Mouse (Mus musculus): ENCODE results near the gene Saa4. TPM values are rescaled to one million over a fixed set of nuclear protein-coding genes. Genes with fewer than 3 reads are reported as not detected.
"Not testable (repeated sequence)": the region's sequence is repeated elsewhere in the genome, so short reads cannot be mapped to it uniquely, and the experiment has no call there.

Saa4 gene
- total RNA-seq (2015; ENCODE audit: low replicate concordance) (not detected in 2 replicates), total RNA-seq (2017; ENCODE audit: low replicate concordance) (not detected in 2 replicates)

DNA sequence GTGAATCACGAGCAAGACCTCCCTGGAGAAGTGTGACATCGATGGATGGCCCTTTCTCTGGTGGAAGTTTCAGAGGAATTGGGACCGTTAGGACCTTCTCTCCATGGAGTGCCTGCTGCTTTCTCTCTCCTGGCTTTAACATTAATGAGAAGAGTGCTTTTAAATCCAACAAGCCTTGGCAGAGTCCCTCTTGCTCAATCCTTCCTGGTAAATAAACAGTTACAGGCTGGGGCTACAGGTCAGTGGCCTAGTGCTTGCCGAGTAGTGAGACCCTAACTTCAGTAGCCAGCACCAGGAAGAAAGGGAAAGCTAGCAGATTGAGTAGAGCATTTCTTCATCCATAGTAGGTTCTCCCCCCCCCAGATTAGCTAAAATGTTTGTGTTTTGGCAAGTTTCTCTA is at the start of gene Saa4:
Gene Saa4 (minus strand): TSS at position 146 of the 400 bp plus-strand sequence.
- ATAC-seq (replicated peaks; ENCODE audit: low FRiP score, poor library complexity, severe bottlenecking), result no peak

DNA sequence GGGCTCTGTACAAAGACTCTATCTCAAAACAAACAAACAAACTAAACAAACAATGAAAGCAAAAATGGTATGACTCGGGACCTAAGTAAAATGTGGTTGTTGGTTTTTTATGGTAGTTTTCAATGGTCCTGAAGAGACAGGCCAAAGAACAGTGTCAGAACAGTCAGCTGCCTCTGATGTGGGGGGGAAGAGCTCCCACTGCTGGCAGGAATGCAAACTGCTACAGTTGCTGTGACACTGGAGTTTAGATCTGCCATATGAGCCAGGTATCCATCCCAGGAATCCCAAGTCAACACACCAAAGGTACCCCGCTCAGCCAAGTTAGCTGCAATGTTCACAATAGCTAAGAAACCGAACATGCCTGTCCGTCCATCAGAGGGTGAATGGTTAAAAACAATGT is 38.3 kb upstream of the Saa4 start:
- ATAC-seq (replicated peaks; ENCODE audit: low FRiP score, poor library complexity, severe bottlenecking), result no peak; the same call in 1 of the 2 replicates

DNA sequence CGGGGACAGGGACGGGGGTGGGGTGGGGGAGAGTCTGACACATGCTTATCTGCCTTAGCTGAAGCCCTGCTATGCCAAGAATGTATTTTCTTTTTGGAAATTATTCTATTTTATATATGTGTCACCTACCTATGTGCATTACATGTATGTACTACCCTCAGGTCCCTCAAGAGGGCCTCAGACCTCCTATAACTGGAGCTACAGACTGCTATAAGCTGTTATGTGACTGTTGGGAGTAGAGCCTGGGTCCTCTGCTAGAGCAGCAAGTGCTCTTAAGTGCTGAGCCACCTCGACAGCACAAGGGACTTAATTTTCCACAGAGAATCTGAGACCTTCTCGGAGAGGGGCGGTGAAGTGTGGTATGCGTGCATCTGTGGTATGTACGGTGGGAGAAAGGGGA is 36.0 kb upstream of the Saa4 start:
- ATAC-seq (replicated peaks; ENCODE audit: low FRiP score, poor library complexity, severe bottlenecking), result no peak

DNA sequence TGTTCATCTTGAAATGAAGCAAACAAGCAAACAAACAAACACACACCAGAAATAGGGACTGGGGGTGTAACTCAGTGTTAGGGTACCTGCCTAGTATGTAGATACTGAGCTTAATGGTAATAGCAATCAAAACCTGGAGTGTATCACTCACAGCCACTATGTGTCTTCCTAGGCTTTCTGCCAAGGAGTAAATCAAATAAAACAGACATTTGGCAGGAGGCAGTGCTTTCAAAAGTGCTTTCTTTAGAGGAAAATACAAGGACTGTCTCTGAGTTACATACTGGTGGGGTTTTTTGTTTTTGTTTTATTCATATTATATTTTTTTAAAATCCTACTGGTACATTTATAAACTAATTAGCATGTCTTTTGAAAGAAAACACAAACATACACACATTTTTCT is 35.0 kb upstream of the Saa4 start:
- ATAC-seq (replicated peaks; ENCODE audit: low FRiP score, poor library complexity, severe bottlenecking), result no peak

DNA sequence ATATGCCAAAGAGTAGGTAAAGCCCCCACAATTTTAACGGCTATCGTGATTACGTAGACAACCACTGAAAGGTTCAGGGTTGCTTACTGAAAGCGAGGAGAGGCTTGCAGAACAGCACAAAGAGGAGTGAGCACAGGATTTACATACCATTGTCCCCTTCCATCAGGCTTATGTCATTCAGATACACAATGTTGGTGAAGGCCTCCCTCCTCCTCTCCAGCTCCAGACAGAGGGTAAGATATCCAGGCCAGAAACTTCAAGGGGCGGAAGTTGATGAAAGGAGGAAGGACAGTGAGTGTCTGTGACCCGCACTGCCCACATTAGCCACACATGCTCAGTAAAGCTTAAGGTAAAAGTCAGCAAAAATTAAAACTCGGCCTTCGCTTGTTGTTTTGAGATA is 32.3 kb upstream of the Saa4 start:
- ATAC-seq (replicated peaks; ENCODE audit: low FRiP score, poor library complexity, severe bottlenecking), result no peak

DNA sequence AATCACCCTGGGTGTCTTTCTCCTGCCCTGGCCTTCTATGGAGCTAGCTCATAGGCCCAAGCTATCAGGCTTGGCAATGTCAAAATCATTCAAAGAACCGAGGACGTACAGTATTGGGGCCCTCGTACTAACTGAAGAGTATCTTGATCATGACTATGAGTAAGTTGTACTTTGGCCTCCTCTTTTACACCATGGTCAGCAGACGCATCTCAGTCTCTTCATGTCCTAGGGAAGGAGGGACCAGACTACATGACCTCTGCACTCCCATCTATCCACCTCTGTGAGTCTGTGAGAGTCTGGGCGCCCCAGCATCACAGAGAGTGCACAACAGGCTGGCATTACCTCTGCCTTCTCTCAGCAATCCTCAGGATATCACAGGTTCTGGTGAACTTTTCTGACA is 30.2 kb upstream of the Saa4 start:
- no peak for ATAC-seq (replicated peaks; ENCODE audit: low FRiP score, poor library complexity, severe bottlenecking)

DNA sequence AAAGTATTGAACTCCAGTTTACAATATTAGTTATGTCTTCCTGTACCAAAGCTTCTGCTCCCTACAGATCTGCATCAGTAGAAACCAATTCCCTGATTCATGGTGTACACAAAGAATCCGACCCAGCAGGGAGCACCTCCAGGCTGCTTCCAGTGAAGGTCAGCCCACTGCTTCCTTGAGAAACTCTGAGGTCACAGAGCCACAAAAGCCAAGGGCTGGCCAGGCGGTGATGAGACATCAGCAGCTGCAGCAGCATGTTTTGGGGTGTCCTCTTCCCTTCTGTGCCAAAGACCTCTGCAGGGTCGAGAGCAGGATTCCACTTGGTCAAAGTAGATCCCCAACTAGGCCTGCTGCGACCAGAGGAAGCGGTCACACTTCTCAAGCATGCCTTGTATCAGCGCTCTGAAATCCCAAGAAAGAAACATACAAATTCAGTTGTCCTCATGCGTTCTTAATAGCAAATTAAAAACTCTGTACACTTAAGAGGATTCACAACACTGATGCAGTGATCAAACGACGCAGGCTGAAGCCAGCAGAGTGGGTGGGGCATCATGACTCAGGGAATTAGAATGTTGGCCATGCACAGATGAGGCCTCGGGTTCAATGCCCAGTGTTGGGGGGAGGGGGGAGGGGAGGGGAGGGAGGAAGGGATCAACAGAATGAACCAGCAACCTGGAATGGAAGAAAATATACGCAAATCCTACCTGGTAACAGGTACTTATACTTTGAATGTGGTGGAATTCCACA is 28.8 kb upstream of the Saa4 start:
- ATAC-seq (replicated peaks; ENCODE audit: low FRiP score, poor library complexity, severe bottlenecking), result no peak

DNA sequence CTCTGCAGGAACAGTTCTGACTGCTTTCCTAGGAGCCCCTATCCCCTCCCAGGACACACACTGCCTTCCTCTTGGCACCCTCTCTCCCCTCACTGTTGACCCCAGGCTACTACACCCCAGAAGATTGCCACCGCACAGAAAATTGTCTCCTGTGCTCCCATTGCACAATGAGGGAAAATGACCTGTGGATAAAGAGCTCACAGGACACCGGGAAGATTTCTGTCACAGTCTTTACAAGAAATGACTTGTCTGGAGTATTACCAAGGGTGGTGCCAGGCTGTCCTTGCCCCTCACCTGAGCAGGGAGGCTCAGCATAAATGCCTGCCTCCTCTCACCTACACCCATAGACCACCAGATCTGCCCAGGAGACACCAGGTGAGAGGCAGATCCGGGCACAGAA is 19.1 kb upstream of the Saa4 start, which contains the start of gene Saa2:
Gene Saa2 (plus strand): TSS at position 301 of the 400 bp plus-strand sequence.
- ATAC-seq (replicated peaks; ENCODE audit: low FRiP score, poor library complexity, severe bottlenecking), result no peak

DNA sequence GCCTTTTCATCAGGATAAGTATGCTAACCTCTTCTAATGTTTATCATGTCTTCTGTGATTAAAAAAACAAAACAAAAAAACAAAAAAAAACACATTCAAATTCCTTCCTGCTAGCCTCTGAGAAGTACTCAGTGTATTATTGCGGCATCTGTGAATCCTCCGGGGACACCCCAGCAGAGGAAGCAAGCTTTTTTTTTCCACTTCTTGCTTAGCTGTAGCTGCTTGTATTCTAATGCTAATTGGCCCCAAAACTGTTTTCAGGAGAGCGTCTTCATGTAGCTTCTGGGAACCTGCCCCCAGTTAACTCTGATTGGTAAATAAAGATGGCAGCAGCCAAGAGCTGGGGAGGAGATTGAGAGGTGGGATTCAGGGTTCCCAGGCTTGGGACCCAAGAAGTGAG is 16.1 kb upstream of the Saa4 start:
- no peak for ATAC-seq (replicated peaks; ENCODE audit: low FRiP score, poor library complexity, severe bottlenecking)

DNA sequence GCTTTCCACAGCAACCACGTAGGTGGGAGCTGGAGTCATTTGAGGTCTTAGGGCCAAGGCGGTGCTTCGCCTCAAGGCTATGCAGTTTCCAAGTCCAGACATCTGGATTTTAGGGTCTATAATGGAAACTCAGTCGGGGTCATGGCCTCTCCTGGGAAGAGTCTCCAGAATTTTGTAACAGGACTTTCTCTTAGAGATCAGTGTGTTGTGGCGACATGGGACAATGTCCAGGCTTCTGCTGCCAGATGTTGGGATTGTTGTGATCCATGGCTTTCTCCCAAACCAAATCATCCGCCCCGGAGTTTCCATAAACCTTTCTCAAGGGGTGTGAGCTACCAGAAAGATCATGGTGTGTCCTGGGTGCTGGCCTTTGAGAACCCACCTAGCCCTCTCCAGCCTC is 14.0 kb upstream of the Saa4 start:
- ATAC-seq (replicated peaks; ENCODE audit: low FRiP score, poor library complexity, severe bottlenecking), result no peak

DNA sequence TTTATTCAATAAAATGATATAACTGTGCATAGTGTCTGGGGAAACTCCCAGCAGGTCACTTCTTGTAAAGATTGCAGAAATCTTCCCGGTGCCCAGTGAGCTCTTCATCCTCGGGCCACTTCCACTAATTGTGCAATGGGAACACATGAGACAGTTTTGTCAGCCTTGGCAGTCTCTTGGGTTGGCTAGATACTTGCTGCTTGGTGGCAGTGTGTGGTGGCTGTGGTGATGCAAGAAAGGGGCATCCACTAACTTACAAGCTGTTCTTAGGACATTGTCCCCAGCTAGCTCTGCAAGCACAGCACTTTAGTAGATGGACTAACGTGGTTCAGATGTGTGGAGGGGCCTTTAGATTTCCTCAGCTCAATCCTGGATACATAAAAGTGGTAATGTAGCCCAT is 13.4 kb upstream of the Saa4 start:
- no peak for ATAC-seq (replicated peaks; ENCODE audit: low FRiP score, poor library complexity, severe bottlenecking)

DNA sequence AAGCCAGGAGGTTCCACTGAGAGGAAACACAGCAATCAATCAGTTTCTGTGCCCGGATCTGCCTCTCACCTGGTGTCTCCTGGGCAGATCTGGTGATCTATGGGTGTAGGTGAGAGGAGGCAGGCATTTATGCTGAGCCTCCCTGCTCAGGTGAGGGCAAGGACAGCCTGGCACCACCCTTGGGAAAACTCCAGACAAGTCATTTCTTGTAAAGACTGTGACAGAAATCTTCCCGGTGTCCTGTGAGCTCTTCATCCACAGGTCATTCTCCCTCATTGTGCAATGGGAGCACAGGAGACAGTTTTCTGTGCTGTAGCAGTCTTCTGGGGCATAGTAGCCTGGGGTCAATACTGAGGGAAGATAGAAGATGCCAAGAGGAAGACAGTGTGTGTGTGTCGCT is 10.5 kb upstream of the Saa4 start, which contains the start of gene Saa1:
Gene Saa1 (minus strand): TSS at position 101 of the 400 bp plus-strand sequence.
- not testable (repeated sequence) for ATAC-seq (replicated peaks; ENCODE audit: low FRiP score, poor library complexity, severe bottlenecking)

DNA sequence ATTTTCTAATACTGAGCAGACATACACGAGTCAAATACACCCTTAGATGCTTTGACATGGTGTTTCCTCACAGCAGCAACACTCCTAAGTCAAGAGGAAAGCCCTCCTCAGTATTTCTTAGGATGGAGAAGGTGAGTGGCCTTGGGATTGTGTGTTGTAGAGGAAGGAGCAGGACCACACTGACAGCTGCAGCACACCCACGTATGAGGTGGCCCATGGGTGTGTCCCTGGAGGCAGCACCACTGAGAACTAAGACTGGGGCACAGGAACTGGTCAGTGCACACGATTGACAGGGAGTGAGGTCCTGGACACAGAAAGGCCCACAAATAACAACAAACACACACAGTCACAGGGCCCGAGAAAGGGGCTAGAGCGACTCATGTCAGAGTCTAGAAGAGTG is 7.6 kb upstream of the Saa4 start:
- ATAC-seq (replicated peaks; ENCODE audit: low FRiP score, poor library complexity, severe bottlenecking), result not testable (repeated sequence)

DNA sequence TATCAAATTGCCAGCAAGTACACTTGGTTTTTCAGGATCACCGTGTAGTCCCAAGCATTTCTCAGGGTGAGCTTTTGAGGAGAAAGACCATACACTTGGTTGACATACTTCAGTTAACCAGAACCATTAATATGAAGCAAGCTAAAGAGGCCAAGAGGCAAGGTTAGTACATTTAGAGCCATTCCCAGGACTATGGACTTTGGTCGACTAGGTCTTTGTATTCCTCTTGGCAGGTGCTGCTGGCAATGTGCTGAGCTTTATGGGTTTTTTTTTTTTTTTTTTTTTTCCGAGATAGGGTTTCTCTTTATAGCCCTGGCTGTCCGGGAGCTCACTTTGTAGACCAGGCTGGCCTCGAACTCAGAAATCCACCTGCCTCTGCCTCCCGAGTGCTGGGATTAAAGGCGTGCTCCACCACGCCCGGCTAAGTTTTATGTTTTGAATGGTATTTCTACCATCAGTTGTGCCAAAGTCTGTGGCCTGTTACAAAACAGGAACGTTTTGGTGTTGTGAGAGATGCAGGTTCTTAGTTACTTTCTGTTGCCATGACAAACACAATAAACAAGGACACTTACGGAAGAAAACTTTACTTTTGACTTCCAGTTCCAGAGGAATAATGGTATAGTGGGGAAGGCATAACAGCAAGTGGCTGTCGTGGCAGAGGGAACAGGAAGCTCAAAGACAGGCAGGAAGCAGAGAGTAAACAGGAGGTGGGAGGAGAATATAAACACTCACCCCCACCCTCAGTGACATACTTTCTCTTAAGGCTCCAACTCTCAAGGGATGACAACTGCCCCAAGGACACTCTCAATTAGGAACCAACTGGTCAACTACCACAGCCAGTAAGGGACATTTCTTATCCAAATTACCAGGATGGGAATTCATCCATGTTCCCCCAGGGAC is 6.4 kb upstream of the Saa4 start:
- no peak for ATAC-seq (replicated peaks; ENCODE audit: low FRiP score, poor library complexity, severe bottlenecking)

DNA sequence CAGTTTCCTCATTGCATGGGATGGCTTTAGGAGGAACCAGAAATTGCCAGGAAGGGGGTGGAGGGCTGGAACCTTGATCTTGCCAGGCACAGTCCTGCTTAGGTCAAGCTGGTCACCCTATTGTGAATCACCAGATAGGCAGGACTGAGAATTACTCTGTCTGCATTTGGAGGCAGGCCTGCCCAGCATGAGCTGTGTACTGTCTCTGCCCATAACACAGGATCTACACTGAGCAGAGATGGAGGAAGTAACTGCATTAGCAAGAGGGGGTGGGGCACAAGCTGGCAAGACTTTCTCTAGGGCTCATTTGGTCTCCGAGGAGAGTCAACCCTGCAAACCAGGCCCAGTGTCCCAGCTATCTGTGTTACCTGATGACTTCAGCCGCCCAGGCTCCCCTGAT is 2.6 kb upstream of the Saa4 start:
- ATAC-seq (replicated peaks; ENCODE audit: low FRiP score, poor library complexity, severe bottlenecking), result no peak

DNA sequence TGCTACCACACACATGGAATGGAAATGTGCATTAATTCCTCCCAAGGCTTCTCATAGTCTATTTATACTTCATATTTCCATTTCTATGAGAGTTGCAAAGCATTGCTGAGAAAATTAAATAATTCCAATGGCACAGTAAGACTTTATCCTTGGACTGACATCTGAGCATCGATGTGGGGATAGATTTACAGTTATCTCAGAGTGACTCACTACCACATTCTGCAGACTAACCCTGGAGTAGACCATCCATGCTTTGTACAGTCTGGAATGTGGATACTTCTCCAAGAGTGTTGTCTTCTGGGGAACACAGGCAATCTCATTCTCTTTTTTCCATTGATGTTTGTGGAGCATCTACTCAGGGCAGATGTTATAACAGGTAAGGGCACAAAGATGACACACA is 4.8 kb downstream of the Saa4 start:
- ATAC-seq (replicated peaks; ENCODE audit: low FRiP score, poor library complexity, severe bottlenecking), result no peak

DNA sequence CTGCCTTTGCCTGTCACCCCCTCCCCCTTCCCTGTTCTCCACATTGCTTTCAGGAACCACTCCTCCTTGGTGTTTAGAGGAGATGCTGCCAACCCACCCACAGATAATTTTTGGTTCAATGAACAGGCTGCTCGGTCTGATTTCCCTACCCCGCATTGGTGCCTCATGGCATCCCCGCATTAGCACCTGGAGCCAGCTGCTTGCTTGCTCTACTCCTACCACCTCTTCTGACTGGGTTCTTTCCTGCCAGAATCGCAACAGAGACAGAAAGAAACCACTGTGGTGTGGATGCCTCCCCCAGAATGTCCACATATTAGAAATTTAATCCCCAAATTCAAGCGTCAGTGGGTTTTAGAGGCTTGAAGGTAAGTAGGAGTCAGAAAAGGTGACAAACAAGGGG is 8.0 kb downstream of the Saa4 start:
- no peak for ATAC-seq (replicated peaks; ENCODE audit: low FRiP score, poor library complexity, severe bottlenecking)

DNA sequence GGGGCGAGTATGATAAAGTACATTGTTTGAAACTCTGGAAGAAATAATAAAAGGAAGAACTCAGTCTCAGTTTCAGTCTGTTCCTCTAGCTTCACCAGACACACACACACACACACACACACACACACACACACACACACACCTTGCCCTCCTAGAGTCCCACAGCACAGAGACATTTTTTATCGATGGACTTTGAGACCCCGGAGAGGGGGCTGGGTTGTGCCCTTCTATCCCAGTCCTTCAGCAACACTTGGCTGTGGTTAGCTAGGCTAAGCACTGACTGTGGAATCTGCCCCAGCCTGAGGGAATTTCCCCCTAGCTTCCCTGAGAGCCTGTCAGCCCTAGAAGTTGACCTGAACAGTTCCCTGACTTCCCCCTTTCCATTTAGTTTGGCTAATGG is 8.6 kb downstream of the Saa4 start:
- no peak for ATAC-seq (replicated peaks; ENCODE audit: low FRiP score, poor library complexity, severe bottlenecking)

DNA sequence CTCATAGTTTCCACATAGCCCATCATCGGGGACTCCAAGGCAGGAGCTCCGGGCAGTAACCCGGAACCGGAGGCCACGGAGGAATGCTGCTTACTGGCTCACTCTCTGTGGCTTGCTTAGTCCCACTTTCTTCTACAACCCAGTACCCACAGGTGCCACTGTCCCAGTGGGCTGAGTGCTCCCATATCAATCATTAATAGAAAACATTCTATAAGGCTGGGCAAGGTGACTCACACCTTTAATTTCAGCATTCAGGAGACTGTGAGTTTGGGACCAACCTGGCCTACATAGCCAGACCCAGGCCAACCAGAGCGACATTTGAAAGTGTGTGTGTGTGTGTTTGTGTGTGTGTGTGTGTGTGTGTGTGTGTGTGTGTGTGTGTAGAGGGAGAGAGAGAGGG is 9.0 kb downstream of the Saa4 start:
- no peak for ATAC-seq (replicated peaks; ENCODE audit: low FRiP score, poor library complexity, severe bottlenecking)

DNA sequence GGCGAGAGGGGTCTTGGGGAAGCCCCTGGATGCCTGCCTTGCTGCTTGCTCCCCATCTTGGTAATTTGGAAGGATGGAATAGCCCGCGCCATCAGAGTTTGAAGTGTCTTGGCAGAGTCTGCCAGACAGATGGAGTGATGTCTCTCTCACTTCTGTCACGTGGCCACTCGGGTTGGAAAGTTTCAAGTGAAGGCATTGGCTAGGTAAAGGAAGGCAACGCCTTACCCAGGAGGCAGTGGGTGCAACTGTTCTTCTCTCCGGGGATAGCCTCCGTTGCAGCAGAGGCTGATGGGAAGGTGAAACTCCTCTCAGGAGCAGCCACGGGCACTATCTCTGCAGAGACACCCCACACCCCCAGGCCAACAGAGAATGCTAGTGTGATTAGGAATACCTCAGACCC is 11.9 kb downstream of the Saa4 start:
- ATAC-seq (replicated peaks; ENCODE audit: low FRiP score, poor library complexity, severe bottlenecking), result no peak

DNA sequence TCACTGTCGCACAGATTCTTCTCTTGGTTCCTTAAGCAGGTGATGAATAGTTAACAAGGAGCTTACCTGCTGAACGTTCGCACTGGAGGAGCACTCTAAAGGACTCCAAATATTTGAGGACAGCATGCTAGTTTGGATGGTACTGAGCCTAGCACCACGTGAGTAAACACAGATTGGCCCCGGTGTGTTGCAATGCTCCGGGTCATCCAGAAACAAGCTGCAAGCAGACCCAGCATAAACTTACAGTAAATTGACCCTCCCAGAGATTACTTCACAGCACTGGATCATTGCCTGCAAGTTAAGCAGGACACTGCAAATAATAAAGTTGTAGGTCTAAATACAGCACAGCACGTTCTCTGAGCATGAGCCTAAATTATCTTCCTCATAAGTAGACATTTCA is 12.9 kb downstream of the Saa4 start:
- no peak for ATAC-seq (replicated peaks; ENCODE audit: low FRiP score, poor library complexity, severe bottlenecking)

Measured in erythroblast, adult 5-6 weeks (primary cell).